Mouse (Mus musculus) T-helper 1 cell (primary cell): ENCODE measurements around the gene Eef2.

Source experiments
- in situ Hi-C: fragments of 300-600 bp; cut with MboI, MseI; formaldehyde crosslinking; loops from one replicate; pipeline ENCODE4 v1.15.1; 2025; ENCODE audit warnings: high pct_unique_total_duplicates

The Eef2 gene

DNA sequence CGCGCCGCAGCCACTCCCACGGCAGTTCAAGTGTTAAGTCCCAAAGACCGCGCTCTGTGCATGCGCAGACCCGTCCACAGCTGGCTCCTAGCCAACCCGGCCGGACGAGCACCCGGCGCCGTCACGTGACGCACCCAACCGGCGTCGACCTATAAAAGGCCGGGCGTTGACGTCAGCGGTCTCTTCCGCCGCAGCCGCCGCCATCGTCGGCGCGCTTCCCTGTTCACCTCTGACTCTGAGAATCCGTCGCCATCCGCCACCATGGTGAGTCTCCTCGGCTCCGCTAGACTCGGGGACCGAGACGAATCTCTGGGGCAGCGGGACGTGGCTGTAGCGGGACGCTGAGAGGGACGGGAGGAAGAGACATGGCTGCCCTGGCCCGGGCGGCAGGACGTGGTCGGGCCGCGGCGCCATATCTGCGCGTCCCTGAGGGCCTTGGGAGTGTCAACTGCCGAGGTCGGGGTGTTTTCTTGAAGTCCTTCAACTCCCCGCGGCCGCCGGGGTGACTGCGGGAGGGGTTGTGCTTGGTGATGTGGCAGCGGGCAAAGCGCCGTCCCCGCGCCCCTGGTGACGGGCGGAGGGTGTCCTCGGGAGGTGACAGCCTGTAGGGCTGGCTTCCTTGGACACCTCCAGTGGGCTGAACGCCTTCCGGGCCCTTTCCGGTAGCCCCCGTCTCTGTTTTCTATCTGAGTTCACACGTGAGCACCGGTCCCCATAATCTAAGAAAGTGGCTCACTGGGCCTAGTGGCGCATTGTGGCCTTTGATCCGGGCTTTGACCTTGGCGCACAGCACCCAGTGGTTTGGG lies at the start of gene Eef2:
Gene Eef2, plus strand, starts transcription at position 166 of the 806 bp plus-strand sequence.
- in situ Hi-C loops = no loop called here

DNA sequence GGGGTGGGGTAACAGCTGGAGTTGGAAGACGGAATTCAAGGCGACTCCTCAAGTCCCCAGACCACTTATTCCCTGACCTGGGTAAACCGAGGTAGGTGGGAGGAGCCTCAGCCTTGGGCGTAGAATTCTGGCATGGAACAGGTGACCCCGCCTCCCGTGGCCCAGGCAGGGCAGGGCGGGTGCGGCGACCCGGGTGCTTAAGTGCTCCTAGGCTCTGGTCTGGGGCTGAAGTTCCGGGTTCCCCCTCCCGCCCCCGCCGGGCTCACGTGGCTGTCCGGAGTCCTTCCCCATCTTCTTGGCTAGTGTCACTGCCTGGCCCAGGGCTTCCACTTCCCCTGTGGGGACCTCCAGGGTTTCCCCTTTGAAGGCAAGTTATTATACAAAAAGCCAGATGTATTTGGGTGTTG lies 42.2 kb upstream of the Eef2 start:
- in situ Hi-C loops = no loop called here

DNA sequence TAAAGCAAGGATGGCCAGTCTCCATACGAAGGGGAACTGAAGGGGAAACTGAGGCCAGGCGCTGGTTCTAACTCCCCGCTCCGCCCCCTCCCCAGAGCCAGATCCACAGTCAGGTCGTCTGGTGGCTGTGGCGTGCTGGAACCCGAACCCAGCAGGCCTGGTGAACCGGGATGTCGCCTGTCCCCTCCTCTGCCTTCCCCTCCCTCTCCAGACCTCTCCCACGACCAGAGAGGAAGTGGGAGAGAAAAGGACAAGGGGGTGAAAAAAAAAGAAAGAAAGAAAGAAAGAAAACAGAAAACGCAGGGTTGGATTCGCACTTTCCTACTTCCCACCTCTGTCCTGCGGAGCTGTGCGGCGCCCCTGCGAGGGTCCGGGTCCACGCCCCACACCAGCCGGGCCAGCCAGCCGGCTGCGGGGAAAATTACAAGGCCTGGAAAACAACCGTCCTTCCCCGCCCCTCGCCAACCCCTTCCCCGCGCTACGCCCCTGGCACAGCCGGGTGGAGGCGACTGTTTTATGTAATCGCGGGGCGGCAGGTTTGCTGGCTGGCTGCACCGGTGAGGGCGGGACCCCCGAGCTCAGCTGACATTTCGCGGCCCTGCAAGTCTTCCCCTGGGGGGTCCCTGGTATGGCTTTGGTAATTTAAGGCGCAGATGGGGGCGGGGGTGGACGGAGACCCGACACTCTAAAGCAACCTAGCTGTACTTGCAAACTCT lies 41.3 kb upstream of the Eef2 start, which contains the start of gene Zbtb7a:
Gene Zbtb7a, plus strand, starts transcription at position 255 of the 716 bp plus-strand sequence.
- in situ Hi-C loops = no loop called here

DNA sequence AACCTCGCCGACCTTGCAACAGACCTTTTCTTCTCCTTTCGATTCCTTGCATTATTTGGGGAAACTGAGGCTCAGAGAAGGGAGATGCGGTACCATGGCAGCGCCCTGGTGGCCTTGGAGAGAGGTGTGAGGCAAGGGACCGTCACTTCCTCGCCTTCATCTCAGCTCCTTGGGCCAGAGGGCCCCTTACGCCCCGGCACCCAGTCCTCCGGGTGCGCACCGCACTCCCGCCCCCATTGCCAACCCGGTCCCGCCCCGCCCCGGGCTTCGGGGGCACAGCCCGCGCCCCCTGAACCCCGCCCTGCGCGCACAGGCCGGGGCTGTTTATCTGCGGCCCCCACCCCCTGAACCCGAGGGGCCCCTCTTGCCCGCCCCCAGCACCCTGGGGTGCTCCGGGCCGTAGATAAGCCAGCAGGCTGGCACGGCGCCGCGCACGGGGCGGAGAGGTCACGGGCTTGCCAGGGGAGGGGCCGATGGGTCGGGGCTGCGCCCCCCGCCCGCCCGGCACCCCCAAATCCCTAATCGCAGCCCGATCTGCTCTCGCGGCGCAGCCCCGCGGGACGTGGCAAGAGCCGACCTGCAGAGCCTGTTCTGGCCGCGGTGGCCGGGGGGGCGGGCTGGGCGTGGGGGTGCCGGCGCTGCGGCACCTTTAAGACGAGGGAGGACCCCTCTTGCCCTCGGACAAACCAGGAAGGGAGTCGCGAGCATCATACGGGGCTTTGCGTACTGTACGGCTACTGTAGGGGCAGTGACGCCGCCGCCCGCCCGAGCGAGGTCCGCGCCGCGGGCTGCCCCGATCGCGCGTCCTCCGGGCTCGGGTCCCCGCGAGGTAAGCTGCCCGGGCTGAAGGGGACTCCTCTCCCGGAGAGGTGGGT lies 40.4 kb upstream of the Eef2 start:
- in situ Hi-C loops = no loop called here

DNA sequence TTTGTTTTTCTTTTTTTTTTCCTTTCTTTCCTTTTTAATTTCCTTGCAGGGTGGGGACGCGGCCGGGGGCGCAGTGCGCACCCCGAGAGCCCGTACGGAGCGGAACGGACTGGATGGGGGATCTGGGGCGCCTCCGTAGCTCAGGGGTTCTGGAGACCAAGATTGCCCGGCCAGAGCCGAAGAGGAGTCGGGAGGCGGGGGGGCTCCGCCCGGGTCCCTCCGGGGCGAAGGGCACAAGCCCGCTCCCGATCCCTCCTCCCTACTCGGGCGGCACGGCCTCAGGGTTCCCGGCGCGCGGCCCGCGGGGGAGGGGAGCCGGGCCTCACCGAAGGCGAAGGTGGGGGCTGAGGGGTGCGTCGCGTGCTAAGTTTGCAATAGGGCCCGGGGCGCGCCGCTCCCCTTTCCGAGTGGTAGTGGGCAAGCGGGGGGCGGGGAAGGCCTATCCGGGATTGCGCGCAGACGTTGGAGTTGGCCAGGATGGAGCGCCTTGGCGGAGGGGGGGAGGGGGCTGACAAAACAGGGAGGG lies 39.7 kb upstream of the Eef2 start:
- in situ Hi-C loops = no loop called here

DNA sequence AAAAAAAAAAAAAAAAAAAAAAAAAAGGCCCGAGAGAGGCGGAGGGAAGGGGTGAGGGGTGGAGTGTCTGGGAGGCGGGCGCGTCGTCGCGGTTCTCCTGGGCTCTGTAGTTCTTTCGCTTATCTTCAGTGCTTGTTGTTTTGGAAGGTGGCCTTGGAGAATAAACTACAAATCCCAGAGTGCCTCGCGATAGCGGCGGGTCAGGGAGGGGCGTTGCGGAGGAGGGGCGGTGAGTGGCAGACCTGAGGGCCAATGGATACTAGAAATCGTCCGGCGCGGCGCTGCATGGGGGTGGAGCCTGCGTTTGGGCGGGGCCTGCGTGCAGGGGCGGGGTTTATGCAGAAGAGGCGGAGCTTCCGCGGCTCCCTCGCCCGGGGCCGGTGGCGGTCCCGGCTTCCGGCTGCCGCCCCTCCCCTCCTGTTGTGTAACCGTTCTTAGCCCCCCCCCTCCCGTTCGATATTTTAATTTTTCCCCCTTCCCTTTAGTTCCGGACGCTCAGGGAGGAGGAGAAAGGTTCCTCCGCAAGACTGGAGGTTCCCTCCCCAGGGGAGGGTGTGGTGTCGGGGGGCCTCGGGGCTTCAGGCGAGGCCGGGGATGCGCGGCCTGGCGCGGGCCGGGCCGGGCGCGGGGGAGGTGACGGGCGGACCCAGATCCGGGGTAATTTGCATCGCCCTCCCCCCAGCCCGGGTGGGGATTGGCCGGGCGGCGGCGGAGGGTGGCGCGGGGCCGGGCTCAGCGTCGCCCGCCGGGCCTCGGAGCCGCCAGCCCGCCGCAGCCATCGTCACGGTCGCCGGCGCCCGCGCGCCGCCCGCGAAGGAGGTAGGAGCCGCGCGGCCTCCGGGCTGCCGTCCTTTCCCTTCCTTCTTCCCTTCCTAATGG lies 38.9 kb upstream of the Eef2 start:
- in situ Hi-C loops = no loop called here

DNA sequence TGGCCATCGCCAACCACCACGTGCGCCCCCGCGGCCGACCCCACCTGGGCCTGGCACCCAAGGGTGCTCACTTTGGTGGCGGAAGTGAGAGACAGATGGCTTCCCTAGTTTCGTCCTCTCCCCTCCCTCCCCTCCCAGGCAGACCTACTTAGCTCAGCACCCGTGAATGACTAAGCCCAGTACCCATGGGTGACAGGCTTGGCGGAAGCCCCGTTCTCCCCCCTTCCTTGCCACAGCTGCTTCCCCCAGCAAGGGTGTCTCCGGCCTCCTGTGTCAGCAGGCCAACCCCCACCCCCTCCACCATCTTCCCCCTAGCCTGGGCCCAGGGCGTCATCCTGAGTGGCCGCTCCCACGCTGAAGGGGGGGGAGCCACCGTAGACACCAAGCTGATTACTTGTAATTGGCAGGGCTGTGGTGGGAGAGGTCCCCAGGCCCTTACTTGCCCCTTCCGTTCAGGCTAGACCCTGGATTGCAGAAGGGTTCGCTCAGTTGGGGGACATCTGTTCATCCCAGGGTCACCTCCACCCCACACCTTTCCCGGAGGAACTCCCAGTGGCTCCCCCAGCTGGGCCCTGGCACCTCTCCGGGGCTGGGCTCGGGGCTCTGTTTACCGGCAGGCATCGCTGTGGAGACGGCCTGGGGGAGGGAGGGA lies 38.2 kb upstream of the Eef2 start:
- in situ Hi-C loops = no loop called here

DNA sequence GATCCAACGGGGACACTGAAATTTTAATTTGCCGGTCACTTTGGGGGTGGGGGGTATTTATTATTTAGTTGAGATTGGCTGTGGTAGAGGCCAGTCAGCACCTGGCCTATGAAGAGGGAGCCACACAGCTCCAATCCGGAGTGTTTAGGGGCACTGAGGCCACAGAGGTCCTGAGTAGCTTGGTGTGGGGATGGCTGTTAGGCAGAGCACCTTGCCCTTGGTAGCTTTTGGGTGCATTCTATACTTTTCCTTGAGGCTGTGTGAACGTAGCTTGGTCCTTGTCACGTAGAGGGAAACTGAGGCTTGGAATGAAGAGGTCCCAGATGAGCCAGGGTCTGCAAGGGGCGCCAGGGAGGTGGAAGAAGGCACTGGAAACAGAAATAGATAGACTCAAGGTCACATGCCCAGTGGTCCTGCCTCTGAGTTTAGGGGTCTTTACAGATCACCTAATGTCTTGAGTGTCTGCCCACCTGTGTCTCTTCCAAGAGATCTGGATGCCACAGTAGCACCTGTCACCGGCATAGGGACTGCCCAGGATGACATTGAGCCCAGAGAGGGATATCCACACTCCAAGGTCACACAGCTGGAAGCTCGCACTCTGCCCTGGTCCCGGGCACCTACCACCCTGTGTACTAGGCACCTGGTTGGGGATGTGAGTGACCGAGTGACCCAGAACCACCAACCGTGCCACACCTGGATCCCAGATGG lies 37.5 kb upstream of the Eef2 start:
- in situ Hi-C loops = no loop called here

DNA sequence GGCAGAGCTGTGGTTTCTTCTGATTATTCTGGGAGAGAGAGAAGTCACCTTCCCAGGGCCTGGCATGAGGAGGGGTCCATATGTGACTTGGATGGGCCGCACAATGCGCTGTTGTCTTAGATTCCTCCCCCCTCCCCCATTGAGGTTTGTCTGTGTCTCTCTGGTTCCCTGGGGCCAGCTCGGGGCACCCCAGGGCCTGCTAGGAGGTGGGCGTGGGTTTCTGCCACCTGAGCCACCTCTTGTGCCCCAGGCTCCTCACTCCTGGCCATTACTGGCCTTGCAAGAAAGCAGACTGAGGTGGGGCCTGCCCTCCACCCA lies 36.9 kb upstream of the Eef2 start:
- in situ Hi-C loops = no loop called here

DNA sequence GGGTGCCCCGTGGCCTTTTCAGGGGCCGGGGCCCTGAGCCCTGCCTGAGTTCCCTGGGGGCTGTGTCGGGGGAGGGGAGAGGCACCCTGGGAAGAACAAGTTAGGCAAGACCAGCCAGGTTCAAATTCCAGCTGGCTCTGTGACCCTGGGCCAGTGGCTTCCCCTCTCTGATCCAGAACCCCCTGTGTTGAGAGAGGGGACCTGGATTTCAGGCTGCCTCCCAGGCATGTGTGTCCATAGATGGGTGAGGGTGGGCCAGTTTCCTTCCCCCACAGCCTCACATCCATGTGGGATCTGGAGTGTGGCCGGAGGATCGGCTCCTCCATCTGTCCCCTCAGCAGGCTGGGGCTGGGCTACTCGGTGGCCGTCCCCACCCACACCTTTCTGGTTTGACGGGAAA lies 36.4 kb upstream of the Eef2 start:
- in situ Hi-C loops = loop anchor here (10.0 kb wide), 1 partner anchor 535 kb away; the partner anchor contains the start of genes Adat3, Gm49322 and Scamp4

DNA sequence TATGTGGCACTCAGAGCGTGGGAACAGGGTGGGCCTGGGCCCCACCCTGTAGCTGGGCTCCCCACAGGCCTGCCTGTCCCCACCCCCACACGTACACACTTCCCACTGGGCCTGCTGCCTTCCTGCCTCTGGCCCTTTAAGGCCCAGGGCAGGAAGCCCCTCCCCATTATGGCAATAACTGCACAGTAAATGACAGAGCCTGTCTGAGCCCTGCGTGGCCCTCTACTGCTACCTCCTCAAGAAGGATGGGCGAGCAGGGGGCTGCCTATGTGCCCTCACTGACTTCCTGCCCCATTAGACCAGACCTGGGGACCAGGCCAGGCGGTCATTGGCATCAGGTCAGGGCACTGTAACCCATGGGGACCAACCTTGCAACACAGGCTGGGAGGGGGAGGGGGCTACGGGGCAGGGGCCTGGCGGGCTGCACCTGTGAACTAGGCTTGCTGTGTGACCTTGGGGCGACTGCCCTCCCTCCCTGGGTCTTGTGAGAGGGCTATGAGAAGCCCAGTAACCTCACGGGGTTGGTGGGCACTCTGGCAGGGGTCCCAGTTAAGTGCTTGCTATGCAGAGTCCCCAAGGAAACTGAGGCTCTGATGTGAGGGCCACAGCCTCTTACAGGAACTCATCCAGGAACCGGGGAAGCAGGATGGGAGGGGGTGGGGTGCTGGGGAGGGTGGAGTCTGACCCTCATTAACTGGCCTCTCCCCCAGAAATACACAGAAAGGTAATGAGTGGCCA lies 35.5 kb upstream of the Eef2 start:
- in situ Hi-C loops = loop anchor here (10.0 kb wide), 1 partner anchor 536 kb away; the partner anchor contains the start of genes Adat3, Gm49322 and Scamp4

DNA sequence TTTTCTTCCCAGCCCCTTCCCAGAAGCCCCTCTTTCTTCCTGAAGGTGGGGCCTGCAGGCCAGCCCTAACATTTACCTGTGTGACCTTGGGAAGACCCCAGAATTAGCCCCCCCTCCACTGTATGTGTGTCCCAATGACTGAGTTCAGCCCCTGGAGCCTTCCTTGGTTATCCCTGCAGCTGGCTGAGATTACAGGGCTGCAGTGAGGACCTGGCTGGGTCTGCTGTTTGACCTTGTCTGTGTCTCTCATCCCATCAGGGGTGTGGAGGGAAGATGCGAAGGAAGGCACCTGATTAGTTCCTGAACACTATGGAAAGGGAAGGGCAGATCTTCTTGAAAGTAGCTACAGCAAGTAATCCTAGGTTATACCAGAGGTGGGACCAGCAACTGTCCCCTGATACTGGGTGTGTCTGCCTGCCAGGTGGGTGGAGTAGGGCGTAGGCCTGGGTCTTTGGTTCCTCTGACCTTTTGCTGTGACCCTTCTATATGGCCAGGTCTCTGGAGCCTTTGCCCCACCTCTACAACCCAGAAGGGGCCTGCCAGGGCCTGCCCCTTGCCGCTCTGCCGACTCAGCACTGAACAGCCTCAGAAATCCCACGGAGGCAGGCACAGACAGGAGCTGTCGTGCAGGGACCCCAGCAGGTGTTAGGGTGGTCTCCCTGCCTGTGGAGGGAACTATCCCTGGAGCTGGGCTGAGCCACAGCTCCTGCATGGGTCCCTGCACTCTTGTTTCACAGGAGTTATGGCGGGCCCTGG lies 34.8 kb upstream of the Eef2 start:
- in situ Hi-C loops = loop anchor here (10.0 kb wide), 1 partner anchor 537 kb away; the partner anchor contains the start of genes Adat3, Gm49322 and Scamp4

DNA sequence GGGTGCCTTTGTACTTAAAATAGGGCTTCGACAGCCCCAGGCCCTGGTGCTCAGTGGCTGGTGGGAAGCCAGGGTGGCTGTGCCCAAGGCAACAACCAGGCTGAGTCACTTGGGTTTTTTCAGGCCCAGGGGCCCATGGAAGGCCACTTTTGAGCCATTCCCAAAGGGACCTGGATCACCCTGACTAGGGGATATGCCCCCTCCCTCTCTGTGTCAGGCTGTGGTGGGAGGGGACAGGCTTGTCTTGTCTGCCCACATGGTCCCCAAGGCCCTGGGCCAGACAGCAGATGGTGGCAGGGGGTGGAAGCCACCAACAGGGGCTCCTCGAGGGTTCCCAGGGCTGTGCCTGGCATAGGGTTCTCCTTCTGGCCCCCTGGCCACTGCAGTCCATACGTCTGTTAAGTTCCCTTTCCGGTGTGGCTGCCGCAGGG lies 33.9 kb upstream of the Eef2 start:
- in situ Hi-C loops = loop anchor here (10.0 kb wide), 1 partner anchor 538 kb away; the partner anchor contains the start of genes Adat3, Gm49322 and Scamp4

DNA sequence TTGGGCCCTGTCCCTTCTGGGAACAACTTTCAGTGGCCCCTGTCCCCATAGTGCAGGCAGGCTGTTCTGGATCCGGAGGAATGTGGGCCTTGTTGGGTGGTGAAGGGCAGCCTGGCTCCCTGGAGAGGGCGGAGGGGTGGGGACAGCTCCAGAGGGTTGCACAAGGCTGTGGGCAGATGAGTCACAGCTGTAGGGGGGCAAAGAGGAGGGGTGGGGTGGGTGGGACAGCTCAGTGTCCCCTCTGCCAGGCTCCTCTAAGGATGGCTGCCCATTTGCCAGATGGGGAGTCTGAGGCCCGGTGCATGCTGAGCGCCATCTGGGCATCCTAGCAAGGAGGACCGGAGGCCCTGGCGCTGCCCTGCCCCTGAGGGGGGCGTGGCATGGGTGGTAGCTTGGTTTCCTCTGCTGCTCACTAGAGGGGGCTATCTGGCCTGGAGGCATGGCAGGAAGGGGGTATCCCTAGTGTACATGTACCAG lies 33.2 kb upstream of the Eef2 start:
- in situ Hi-C loops = loop anchor here (10.0 kb wide), 1 partner anchor 538 kb away; the partner anchor contains the start of genes Adat3, Gm49322 and Scamp4

DNA sequence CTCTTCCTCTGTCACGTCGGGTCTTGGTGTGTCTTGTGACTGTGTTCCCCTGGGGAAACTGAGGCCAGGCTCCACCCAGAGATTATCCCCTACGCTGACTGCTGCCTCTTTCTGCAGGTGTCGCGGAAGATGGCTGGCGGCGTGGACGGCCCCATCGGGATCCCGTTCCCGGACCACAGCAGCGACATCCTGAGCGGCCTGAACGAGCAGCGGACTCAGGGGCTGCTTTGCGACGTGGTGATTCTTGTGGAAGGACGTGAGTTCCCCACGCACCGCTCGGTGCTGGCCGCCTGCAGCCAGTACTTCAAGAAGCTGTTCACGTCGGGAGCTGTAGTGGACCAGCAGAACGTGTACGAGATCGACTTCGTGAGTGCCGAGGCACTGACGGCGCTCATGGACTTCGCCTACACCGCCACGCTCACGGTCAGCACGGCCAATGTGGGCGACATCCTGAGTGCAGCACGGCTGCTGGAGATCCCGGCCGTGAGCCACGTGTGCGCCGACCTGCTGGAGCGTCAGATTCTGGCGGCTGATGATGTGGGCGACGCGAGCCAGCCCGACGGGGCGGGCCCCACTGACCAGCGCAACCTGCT lies 32.5 kb upstream of the Eef2 start:
- in situ Hi-C loops = loop anchor here (10.0 kb wide), 1 partner anchor 539 kb away; the partner anchor contains the start of genes Adat3, Gm49322 and Scamp4

DNA sequence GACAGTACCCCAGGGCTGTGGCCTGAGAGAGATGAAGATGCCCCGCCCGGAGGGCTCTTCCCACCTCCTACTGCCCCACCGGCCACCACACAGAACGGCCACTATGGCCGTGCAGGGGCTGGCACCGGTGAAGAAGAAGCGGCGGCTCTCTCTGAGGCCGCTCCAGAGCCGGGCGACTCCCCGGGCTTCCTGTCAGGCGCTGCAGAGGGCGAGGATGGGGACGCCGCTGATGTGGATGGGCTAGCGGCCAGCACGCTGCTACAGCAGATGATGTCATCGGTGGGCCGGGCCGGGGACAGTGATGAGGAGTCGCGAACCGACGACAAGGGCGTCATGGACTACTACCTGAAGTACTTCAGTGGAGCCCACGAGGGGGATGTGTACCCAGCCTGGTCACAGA lies 31.8 kb upstream of the Eef2 start:
- in situ Hi-C loops = loop anchor here (10.0 kb wide), 1 partner anchor 540 kb away; the partner anchor contains the start of genes Adat3, Gm49322 and Scamp4

DNA sequence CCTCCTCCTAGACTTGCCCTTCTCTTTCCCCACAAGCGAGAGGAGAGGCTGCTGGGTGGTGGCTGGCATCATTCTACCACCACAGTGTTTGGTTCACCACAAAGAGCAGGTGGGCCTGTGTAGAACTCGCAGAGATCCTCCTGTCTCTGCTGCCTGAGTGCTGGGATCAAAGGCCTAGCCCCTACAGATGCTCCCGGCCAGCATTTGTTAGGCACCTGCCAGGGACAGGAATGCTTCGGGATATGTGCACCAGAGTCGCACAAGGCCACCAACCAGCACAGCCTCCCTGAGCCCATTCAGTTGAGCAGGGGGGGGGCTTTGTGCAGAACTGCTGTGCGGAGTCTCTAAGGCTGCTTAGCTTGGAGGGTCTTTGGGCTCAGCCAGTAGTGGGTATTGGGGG lies 31.1 kb upstream of the Eef2 start:
- in situ Hi-C loops = loop anchor here (10.0 kb wide), 1 partner anchor 541 kb away; the partner anchor contains the start of genes Adat3, Gm49322 and Scamp4
